Mouse (Mus musculus): Measurements from ENCODE around the gene Ces2h.
"Not testable (repeated sequence)": the region's sequence is repeated elsewhere in the genome, so short reads cannot be mapped to it uniquely, and the experiment has no call there.

Gene Ces2h

DNA sequence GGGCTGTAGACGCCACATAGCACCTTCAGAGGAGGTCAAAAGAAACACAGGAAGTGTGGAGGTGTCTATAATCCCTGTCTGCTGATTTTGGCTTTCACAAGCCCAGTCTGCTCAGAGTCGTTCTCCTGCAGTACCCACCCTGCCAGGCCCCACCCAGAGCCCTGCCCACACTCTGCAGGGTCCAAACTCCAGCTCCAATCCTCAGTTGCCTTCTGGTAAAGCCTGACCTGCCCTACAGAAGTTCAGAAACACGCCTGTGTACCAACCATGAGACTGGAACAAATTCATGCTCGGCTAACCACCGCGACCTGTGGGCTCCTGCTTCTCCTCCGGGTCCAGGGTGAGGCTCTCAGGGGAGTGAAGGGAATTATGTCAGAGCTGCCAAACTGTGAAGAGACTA lies at the start of gene Ces2h:
Gene Ces2h (plus strand): TSS at position 268 of the 400 bp plus-strand sequence.
- DNase-seq (ENCODE audit: low spot score): no peak

DNA sequence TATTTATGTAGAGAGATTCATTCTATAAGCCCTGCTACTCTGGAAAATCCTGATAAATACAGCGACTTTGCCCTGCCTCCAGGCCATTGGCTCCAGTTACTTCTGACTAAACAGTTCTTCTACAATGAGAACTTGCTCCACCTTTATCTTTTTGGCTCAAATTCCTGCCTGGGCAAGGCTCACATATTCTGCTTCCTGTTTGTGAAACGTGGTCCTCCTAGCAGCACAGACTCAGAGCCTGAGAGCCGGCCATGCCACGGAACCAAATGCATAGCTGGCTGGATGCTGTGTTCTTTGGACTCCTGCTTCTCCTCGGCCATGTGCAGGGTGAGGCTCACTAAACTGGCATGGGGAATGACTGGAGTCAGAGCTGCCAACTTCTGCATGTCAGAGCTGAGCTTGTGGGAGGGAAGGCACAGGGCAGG lies 39.1 kb upstream of the Ces2h start, which contains the start of gene Ces2g:
Gene Ces2g (plus strand): TSS at position 182 of the 425 bp plus-strand sequence.
- DNase-seq (ENCODE audit: low spot score): no peak

DNA sequence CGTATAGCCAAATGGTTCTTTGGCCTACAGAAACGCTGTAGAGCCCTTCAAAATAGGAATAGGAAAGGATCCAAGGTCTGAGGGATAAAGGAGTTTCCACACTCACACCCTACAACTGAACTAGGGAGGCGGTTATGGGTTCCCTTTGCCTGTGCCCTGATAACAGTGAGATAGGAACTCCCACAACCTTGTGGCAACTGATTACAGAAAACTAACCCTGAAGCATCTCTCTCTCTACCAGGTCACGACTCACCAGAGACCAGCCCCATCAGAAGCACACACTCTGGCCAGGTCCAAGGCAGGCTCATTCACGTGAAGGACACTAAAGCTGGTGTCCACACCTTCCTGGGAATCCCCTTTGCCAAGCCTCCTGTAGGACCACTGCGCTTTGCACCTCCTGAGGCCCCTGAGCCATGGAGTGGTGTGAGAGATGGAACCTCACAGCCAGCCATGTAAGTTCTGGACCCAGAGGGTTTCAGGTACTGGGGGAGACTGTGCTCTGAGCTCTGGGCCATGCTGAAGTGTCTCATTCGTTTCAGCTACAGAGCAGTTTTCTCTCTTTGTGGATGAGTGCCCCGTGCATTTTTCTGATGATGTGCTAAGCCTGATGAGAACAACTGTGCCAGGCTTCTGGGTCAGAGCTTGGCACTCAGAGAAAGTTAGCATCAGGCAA lies 38.3 kb upstream of the Ces2h start:
- no peak for DNase-seq (ENCODE audit: low spot score)

DNA sequence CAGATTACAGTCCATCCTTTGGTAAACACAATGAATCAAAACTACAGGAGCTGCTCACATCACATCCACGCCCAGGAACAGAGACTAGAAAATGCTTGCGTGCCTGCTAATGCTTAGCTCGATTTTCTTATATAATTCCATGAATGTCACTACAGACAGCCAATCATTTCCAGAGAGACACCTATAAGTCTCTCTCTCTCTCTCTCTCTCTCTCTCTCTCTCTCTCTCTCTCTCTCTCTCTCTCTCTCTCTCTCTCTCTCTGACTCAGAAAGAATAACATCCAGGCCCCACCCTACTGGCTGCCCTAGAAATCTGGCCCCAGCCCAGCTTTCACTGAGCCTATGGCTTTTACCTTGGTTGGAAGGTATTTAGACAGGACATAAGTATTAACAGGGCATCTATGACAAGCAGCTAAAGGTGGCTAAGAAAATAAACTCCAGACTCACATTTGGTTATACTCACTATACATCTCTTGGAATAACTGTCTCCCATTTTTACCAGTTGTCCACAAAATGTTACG lies 37.2 kb upstream of the Ces2h start:
- no peak for DNase-seq (ENCODE audit: low spot score)

DNA sequence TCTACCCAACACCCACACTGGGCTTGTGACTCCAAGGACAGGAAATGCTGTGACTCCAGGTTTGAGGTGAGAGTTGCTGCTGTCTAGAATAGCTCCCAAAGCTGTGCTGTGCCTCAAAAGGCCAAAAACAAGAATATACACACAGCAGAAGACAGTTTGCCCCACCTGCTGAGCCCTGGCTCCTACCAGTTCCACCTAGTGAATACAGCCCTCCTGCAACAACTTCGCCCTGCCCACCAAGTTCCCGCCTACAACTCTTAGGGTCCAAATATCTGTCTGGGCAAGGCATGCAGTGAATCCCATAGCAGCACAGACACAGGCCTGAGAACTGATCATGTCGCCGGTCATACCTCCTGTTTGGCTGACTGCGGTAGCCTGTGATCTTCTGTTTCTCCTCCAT lies 16.5 kb upstream of the Ces2h start:
- DNase-seq (ENCODE audit: low spot score): no peak

DNA sequence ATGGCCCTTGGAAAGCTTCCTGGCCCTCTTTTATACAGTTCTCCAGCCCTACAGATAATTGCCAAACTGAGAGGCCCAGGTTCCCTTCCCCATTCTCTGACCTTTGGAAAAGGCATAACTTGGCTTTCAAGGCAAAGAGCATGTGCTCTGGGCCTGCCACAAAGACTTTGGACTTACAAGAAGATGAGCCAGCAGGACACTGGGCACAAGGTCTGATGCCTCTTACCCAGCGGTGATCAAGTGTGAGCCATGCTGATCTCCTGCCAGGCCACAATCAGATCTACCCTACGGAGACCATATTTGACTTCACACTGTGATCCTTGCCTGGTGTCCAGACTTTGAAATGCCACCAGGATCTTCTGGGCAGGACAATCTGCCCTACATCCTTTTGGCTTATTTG lies 15.7 kb upstream of the Ces2h start:
- DNase-seq (ENCODE audit: low spot score): no peak

DNA sequence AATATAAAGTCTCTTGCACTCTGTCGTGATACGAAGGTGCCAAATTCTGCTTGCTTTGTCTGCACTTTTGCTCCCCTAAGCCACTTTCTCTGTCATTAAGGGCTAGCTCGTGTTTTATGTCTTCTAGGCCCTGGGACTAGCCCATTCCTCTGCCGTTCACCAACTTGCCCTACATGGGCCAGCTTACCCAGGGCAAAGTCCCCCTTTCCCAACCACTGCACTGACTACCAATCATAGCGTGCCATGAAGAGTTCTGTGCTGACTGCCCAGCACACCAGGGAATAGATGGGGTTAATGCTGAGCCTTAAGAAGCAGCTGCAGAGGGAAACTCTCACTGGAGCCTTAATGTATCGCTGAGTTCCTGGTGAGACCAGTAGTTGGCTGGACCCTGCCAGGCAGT lies 2.5 kb upstream of the Ces2h start:
- DNase-seq (ENCODE audit: low spot score): no peak

DNA sequence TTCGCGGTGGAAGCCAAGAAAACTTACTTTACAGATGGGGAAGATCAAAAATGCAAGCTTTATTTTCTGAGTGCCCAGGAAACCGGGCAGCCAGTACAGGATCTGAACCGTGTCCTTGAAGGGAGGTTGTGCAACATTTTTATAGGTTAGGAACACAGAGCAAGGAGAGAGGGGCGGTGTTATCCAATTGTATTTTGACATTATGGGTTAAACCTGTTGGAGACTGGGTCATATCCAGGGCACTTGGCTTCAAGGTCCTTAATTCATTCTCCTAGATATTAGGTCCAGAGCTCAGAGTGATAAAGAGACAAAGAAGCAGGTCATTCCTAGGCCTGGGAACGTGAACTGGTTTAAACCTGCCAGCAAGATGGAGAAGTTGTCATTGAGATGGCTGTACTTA lies 1.5 kb upstream of the Ces2h start:
- DNase-seq (ENCODE audit: low spot score): no peak

DNA sequence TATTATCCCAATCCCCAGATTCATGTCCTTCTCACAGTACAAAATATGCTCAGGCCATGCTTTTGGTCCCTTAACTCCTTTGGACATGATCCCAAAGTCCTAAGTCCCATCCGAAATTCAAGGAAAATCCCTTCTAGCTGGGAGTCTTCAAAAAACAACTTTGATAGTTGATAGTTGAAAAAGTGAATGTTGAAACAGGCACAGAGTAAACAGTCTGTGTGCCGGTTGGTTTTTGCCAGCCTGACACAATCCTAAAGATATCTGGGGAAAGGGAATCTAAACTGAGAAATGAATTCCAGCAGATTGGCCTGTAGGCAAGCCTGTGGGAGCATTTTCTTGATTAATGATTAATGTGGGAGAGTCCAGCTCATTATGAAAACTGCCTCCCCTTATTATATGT lies 9.3 kb downstream of the Ces2h start:
- DNase-seq (ENCODE audit: low spot score): no peak

DNA sequence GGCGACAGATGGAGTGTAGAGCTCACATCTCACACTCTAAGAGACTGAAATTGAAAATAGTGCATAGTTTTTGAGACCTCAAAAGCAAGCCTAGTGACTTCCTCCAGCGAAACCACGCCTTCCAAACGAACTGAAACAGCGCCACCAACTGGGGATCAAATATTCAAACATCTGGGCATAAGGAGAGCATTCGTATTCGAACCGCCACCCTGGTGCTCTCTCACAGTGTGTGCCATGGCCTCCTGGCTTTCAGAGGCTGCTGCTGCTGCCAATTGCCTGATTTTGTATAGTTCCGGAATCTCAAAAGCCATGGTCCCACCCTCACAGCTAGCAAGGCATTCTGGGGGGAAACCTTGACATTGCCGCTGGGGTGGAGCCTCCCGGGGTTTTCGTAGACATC lies 10.5 kb downstream of the Ces2h start:
- no peak for DNase-seq (ENCODE audit: low spot score)

DNA sequence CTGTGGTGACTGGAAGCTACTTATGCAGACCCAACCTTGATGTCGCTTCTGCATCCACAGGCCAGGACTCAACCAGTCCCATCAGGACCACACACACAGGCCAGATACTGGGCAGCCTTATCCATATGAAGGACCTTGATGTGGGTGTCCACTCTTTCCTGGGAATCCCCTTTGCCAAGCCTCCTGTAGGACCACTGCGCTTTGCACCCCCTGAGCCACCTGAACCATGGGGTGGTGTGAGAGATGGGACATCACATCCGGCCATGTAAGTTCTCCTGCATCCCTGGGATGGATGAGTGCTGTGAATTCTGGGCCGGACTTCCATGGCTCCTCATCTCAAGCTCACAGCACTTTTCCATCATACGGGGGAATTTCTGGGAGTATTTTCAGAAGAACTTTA lies 13.7 kb downstream of the Ces2h start:
- DNase-seq (ENCODE audit: low spot score): no peak

DNA sequence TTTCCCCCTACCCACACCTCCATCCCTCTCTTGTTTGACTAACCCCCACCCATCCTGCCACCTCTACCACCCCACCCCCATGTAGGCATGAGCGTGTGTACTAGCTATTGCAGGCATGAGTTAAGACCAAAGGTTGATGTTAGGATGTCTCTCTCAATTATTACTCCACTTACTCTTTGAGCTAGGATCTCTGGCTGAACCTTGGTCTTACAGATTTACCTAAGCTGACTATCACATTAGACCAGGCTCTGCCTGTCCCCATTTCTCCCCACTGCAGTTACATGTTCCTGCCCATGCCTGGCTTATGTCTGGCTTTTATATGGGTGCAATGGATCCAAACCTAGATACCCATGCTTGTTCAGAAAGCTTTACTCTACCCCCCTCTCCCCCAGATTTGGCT lies 21.3 kb downstream of the Ces2h start:
- DNase-seq (ENCODE audit: low spot score): no peak

DNA sequence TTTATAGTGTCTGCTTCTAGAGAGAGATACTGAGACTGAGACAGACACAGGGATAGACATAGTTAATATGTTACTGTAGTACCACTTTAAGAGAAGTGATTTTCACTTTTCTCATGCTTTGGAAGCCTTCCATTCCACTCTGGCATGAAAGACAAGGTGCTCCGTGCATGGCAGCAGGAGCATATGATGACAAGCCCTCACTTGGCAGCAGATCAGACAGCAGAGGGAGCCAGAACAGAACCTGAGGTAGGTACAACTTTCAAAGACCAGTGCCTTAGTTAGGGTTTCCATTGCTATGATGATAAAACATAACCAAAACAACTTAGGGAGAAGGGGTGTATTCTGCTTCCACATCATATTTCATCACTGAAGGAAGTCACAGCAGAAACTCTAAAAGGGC lies 22.4 kb downstream of the Ces2h start:
- DNase-seq (ENCODE audit: low spot score): no peak

DNA sequence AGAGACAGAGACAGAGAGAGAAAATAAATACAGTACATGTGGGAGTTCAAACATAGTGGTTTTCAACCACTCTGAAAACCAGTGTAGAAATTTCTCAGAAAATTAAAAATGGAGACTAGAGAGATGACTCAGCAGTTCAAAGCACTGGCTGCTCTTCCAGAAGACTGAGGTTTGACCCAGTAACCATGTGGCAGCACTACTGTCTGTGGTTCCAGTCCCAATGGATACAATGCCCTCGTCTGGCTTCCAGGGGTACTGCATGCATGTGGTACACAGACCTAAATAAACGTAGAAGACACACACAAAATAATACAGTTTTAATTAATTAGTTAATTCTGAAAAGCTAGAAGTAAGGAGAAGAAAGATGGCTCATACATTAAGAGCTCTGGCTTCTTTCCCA lies 24.4 kb downstream of the Ces2h start:
- peak; percentile 28 for DNase-seq (ENCODE audit: low spot score)

DNA sequence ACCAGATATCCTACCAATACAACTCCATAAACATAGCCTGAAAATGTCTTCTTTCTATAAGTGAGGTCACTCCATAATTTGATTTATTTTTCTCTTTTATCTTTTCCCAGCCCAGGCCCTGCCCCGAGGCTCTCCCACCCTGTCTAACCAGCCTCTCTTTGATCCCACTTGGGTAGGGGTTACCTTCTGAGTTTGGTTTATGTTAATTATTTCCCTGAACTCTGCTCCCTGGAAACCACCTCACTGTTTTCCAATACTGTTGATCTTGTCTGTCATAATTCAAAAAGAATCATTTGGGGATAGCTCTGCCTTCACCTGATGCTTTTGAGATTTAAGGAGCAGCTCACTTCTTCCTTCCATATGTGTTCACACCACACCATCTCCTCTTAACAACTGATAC lies 42.9 kb downstream of the Ces2h start:
- no peak for DNase-seq (ENCODE audit: low spot score)

DNA sequence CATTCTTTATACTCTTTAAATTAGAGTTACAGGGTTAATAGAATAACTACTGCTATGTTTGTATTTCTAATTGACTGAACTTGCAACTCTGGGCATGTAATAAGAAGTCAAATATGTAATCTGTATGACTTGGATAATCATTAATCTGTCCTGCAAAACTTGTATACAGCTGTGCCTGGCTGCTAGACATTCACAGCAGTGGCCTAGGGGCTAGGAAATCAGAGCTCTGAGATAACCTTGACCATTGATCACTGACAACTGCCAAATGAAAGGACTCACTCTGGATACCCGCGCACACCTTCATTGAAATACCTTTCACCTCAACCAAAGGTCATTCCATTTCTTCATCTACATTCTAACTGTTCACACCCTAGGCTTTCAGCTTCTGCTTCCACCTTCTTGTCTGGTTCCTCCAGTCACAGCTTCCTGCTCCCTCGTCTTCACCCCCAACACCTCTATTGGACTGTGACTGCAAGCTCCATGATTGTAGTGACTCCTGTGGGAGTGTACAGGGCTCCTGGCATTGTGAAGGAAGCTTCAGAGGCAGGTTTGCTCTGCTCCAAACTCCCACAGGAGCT lies 45.3 kb downstream of the Ces2h start:
- no peak for DNase-seq (ENCODE audit: low spot score)

DNA sequence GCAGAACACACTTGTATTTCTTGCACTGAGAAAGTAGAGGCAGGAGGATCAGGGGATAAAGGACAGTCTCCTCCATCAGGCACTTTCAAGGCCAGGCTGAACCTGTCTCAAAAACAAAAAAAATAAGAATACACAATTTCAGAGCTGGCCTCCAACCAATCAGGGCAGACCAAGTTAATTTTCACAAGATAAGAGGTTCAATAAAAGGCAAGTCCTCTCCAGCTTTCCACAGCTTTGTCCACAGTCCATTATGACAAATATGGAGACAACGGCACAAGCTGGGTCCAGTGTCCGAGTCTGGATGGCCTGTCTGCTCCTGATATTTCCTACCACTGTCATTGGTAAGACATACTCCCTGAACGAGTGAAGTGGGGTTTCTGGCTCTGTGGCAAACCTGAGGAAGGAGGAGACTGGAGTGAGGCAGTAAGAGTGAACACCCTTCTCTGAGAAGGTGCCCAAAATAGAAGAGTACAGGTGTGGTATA lies 47.8 kb downstream of the Ces2h start, which contains the start of gene Ces3a:
Gene Ces3a (plus strand): TSS at position 231 of the 484 bp plus-strand sequence.
- DNase-seq (ENCODE audit: low spot score): no peak

DNA sequence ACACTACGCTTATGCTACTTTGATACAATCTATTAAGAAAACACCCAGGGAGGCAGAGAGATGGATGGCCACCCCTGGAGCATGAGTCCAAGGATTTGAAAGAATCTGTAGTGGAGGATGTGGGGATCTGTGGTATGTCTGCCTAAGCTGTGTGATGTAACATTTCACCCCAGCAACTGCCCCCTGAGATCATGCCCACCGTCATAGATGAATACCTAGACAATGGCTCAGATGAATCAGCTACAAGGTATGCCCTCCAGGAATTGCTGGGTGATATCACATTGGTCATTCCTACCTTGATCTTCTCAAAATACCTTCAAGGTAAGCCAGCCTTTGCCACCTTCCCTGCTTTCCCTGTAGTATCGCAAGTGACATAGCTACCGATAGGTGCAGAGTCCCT lies 55.6 kb downstream of the Ces2h start:
- no peak for DNase-seq (ENCODE audit: low spot score)

DNA sequence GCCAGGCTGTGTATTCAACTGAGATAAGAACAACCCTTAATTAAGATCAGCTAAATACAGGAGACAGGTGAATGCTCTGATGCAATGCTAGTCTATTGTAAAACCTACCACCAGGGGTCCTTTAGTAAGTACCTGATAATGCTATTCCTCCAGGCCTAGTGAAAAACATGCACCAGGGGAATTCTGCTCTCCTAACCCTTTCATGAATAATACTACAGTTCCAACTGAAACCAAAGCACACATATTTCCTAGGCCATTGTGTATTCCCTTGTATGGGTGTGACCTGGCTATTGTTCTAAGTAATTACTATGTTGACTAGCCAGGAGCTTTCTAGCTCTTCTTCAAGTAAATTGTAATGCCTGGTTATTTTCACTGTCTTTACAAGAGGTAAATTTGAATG lies 59.4 kb downstream of the Ces2h start:
- no peak for DNase-seq (ENCODE audit: low spot score)

DNA sequence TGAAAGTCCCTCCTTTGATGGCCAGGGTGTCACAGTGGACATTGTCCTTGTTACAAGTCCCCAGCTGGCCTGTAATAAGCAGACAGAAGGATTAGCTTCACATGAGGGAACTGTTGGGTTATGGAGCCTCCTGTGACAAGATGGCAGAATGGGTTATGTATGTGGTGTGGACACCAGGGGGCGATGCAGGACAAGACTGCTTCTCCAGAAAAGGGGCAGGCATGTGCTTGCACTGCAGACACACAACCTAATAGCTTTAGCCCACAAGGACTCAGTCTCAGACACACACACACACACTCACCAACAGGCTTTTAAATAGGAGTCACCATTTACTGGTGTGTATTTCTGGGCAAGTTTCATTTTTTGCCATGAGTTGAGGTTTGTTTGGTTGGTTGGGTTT lies 66.1 kb downstream of the Ces2h start:
- peak; percentile 80 for DNase-seq (ENCODE audit: low spot score)

DNA sequence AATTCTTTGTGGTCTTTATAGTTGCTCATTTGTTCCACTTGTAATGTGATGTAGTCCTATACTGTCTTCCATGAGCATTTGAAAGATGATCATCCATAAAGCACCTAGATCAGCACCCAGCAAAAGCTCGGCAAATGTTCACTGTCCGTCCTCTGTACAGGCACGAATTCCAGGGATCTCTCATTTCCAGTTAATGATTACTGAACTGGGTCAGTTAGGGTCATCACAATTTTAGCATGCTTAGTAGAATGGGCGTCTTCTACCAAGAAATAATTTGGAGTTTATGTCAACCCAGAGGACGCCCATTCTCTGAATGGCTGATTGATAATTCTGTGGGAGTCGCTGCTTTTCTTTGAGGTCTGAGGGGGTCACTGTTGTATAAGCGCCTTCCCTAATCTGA lies 67.3 kb downstream of the Ces2h start:
- DNase-seq (ENCODE audit: low spot score): not testable (repeated sequence)

DNA sequence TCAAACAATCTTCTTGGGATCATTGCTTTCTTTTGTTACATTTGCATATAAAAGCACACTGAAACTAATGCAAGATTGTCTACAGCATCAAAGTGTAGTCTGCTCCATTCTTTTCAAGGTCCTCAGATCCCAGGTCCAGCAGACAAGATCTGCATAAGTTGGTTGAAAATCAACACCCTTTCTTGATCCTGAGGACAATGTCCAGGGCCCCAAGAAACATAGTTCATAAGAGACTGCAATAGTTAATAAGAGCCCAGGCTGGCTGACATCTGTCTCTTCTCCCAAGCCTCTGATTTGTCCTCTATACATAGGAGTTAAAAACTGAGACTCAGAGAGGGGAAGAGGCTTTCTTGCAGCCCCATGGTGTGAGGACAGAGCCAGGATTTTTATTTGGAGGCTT lies 68.3 kb downstream of the Ces2h start:
- no peak for DNase-seq (ENCODE audit: low spot score)
